Mouse (Mus musculus) cerebellum, postnatal 4 days (tissue): Measurements from ENCODE around the gene Slco4a1.

Experiments used
- DNase-seq, 2 experiments: peaks; one replicate each; pipeline ENCODE4 v3.0.0; 2022; ENCODE audit warnings: low spot score in 2 of 2, mixed read lengths in 1 of 2

Slco4a1 gene

DNA sequence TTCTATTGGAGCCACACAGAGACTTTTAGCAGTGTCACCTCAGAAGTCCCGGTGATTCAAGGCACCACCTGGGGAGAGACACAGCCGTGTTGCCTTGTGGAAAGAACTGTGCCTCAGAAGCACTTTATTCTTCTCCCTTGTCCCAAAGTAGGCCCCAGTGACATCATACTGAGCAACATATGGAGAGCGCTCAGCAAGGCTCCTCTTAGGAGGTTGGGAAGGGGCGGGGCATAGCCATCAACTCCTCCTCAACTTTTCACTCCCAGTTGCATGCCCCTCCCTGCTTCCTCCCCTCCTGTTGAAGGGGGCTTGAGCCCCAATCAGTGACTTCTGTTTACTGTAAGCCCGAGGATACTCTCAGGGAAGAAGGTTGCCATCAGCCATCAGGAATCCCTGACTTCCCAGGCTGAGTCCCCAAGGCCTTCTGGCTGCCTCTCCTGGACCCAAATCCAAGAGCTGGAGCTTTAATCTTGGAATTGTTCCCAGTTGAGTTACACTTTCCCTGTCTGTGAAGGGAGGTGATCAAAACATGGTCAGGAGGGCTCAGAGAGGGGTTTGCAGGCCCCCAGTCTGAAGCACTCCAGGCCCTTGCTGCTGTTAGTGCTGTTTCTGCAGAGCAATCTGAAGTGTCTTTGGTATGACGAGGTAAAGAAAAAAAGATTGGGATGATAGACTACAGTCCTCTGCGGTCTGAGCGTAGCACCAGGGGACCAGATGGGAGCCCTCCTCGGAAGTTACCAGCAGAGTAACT lies 45.3 kb downstream of the Slco4a1 start:
- DNase-seq, result no peak

DNA sequence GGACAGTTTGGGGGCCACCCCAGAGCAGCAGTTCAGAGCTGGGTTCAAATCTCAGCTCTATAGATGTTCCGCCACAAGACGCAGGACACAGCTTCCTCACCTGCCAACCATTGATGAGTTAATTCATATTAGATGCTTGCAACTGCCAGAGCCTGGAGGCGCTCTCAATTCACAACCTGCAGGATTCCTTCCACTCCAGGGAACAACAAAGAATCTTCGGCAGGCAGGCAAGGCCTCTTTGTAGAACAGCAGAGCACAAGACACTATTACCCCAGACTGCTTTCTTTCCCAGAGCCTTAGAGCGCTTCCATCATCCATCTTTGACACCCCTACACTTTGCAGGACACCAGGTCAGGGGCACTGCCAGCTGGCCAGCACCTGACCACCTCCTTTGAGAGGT lies 50.2 kb downstream of the Slco4a1 start:
- DNase-seq, result no peak

GRCm38 (mm10) chr2:180508455-180509115 lies 52.5 kb downstream of the Slco4a1 start:
- DNase-seq, result no peak

DNA sequence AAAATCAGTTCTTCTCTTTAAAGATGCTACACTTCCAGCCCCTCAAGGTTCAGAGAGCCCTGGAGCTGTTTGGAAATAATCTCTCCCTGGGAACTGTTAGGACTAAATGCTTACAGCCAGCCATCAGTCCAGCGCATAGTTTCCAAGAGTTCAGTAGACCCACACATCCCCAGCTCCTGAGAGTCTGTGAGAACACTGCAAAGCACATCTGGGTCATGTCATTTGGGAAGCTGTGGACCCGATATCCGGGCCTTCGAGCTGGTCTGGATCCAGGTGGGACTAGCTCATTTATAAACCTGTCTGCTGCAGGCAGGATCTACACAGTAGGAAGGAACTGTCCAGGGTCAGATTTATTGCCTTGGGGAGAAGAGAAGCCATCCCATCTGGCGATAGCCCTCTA lies 54.8 kb downstream of the Slco4a1 start:
- no peak for DNase-seq

- no peak for DNase-seq
These were observed 56.0 kb downstream of the Slco4a1 start for GRCm38 (mm10) chr2:180511875-180512661.

- DNase-seq, result no peak
These were observed 57.0 kb downstream of the Slco4a1 start for GRCm38 (mm10) chr2:180513019-180513418.

- DNase-seq, result no peak
These were observed 57.8 kb downstream of the Slco4a1 start for GRCm38 (mm10) chr2:180513835-180514234.

GRCm38 (mm10) chr2:180521437-180522221 lies 65.6 kb downstream of the Slco4a1 start:
- DNase-seq, result no peak

DNA sequence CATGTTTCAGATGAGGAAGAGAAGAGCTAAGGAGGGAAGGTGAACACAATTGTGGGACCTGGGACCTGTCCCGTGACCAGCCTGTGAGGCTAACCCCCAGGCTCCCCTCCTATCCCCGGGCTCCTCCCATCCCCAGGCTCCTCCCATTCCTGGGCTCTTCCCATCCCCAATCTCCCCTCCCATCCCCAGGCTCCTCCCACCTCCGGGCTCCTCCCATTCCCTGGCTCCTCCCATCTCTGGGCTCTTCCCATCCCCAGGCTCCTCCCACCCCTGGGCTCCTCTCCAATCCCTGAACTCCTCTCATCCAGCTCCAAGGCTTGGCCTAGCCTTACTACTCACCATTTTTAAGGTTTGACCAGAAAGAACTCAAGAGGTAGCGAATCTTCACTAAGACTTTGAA lies 66.8 kb downstream of the Slco4a1 start:
- no peak for DNase-seq
